Mouse (Mus musculus) liver, postnatal 0 days (tissue): Measurements from ENCODE around the gene Mpdz.

Experiments used
- CTCF ChIP-seq: sonication (generic); IDR thresholded peaks from 2 replicates; pipeline ENCODE4 v1.5.1; 2016; ENCODE audit warnings: antibody characterized with exemption, low read depth
- EP300 ChIP-seq: IDR thresholded peaks from 2 replicates; pipeline ENCODE4 v1.6.1; 2016; ENCODE audit warnings: antibody characterized with exemption, low read depth, mild to moderate bottlenecking

DNA sequence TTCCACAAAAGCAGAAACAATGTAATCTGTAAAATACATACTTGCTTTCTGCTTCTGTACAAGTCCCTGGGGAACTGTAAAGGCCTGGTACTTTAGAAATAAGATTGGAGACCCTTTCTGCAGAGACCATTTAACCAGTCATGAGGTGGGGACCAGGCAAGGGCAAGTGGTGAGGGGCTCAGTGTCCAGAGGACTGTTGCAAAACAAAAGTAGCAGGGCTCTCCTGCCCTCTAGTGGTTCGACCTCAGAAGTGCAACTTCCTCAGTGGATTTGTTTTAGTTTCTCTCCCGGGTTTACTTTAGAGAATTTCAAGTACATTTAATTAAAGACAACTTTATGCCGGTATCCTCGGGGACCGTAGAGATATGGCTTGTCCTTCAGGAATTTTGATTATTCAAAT is 190.7 kb downstream of the Mpdz start:
- TF ChIP-seq CTCF: peak; percentile 72
- no peak for TF ChIP-seq EP300
